Mouse (Mus musculus): ENCODE measurements at regions not wholly inside any gene's neighbourhood (a gene's known extent, or its start where the extent isn't known, plus 50 kb on each side); places are given as distances from the start of the nearest gene placed in this dataset.

DNA sequence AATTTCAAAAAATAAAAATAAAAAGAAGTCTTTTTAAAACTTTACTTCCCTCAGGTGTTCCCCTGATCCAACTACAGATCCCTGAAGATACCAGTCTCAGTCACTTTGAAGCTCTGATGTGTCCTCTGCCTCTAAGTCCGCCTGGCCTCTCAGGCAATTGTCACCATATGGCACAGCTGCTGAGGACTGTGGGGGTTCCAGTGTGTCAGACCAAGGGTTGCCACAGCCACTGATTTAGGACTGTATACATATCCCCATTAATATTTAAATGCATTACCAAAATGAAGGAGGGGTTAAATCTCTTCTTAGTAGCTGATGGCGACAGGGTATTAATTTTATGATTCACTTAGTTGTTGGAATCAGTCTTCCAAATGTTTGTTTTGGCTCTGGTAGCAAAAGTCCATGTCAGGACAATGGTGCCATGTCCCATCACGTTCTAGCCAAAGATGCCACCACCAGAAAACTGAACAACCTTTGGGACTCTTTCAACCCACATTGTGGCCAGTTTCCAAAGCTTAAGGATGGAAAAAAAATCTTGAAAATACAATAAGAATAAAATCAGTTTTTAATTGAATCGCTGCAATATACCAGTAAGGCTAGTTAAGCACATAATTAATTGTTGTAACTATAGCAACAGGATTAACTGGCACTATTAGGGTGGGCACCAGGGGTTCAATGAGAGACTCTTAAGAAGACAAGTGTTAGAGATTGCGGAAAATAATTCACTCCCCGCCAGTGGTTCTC is 62.5 kb downstream of the Arrdc4 start:
- no peak; the same call in 1 of the 2 replicates for ATAC-seq
- Histone ChIP-seq H3K9me3 (replicated peaks) (no peaks in the 10 kb centered on the region), H3K4me3 (no peak overlapping the region), H3K4me2 (no peak overlapping the region), H3K4me1 (peaks cover 21% of the 10 kb centered on the region), H3K27me3 (no peaks in the 10 kb centered on the region), H3K36me3 (ENCODE audit: poor library complexity, severe bottlenecking) (no peaks in the 10 kb centered on the region), H3K9ac (no peak overlapping the region), H3K27ac (no peak overlapping the region)
- WGBS = 45% methylated on average over 6 of the region's 6 CpGs

DNA sequence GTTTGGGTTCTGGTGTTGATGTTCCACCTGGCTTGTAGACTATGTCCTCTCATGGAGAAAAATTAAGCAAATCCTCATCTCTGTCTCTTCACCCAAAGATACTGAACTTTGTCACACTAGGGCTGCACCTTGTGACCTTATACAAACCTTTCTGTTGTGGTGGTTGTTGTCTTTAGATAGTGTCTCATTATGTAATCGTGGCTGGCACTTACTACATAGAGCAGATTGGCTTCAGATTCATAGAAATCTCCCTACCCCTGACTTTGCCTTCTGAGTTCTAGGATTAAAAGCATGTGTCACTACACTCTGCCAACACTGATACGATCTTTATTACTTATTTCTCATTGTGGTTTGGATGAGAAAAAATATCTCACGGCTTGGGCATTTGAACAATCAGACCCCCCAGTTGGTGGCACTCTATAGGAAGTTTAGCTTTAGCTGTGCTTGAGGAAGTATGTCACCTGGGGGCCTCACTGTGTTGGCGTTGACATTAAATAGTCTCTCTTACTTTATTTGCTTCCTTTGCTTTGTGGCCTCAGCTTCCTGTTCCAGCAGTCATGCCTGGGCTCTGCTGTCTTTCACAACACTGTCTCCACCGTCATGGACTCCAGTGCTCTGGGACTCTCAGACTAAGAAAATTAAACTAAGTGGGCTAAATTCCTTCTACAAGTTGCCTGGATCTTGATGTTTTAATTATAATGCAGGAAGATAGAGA is 66.0 kb downstream of the Arrdc4 start:
- 80% methylated on average over 5 of the region's 5 CpGs for WGBS
- no peaks in the 10 kb centered on the region for H3K36me3 ChIP-seq (ENCODE audit: poor library complexity, severe bottlenecking)
- H3K9ac ChIP-seq = no peak overlapping the region
- no peak overlapping the region for H3K27ac ChIP-seq
- no peaks in the 10 kb centered on the region for H3K9me3 ChIP-seq (replicated peaks)
- ATAC-seq = no peak
- peaks cover 35% of the 10 kb centered on the region for H3K4me1 ChIP-seq
- H3K27me3 ChIP-seq = no peaks in the 10 kb centered on the region
- H3K4me2 ChIP-seq = 0 out of 2 replicates have a peak overlapping the region, but pooled peaks have one; percentile 32
- no peak overlapping the region for H3K4me3 ChIP-seq

DNA sequence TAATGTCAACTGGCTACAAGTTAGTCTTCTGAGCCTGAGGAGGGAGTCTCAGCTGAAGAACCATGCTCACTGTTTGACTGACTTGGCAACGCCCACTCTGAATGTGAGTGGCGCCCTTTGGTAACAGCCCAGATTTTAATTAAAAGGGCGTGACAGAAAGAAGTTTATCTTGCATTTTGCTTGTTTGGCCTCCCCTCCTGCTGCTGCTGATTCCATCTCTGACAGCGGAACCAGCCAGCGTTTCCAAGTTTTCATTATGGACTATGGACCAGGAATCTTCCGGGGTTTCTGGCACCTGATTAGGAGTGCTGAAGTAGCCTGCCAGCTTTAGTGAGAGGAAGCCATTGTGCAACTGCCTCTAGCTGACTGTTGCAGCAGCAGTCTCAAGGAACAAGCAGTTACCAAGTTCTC is 66.7 kb downstream of the Arrdc4 start:
- WGBS = 45% methylated on average over 6 of the region's 6 CpGs
- Histone ChIP-seq H3K4me2 (peak overlapping the region; percentile 32; the same call in 1 of the 2 replicates), H3K36me3 (ENCODE audit: poor library complexity, severe bottlenecking) (no peaks in the 10 kb centered on the region), H3K27ac (no peak overlapping the region), H3K4me3 (no peak overlapping the region), H3K9ac (no peak overlapping the region), H3K4me1 (peaks cover 34% of the 10 kb centered on the region), H3K9me3 (replicated peaks) (no peaks in the 10 kb centered on the region), H3K27me3 (no peaks in the 10 kb centered on the region)
- ATAC-seq = peak; percentile 75

DNA sequence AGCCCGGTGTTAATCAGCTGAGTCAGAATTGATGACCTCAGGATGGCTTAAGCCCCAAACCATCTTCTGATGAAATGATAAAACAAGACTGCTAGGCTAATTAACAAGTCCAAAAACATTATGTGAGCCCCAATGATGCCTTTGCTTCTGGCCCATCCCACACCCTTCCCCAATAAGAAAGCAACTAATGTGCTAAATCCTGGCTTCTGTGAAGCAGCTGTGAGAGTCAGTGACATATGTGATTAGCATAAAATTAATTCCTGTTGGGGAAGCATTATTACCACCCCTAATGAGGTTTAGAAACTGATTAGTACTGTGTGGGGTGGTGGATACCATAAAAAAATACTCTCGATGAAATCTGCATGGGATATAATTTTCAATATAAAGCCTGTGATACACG is 69.3 kb downstream of the Arrdc4 start:
- peaks cover 23% of the 10 kb centered on the region for H3K4me1 ChIP-seq
- ATAC-seq = peak; percentile 68
- H3K9me3 ChIP-seq (replicated peaks) = no peaks in the 10 kb centered on the region
- H3K27me3 ChIP-seq = no peaks in the 10 kb centered on the region
- no peak overlapping the region for H3K27ac ChIP-seq
- 68% methylated on average over 3 of the region's 3 CpGs for WGBS
- no peak overlapping the region for H3K4me2 ChIP-seq
- H3K4me3 ChIP-seq = no peak overlapping the region
- H3K9ac ChIP-seq = no peak overlapping the region
- H3K36me3 ChIP-seq (ENCODE audit: poor library complexity, severe bottlenecking) = no peaks in the 10 kb centered on the region

DNA sequence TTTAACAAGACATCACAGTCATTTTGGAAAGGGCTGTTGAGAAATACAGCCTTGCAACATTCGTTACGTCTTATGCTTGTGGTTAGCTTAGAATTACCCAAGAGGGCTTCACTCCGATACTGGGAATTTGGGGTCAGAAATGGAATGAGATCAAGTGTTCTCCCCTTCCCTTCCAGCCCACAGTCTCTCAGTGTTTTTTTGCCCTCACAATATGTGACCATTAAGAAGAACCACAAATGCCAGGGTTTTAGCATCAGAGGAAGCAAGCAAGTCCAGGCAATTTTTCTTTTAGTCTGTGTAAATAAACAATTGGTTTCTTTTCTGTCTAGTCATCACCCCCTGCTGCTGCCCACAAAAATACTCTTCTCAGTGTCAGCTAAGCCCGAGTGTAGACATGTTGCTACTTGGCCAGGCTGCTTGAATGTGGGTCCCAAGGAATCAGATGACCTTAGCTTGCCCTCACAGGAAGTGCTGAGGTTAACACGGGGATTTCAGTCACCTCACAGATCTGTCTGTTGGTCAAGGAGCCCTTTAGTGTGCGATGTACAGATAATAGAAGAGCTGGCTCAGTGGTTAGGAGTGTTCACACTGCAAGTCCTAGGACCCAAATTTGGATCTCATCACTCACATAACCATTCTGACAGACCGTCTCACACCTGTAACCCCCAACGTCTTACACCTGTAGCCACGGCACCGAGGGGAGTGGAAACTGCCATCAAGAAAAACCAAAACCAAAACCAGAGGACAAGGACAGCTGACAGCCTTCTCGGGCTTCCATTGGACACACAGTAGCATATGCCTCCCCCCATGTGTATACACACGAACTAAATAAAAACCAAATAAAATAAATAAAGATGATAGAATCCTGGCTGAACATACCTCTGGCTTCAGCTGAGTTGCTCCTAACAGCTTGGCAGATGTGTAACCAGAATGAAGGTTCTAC is 81.0 kb downstream of the Arrdc4 start:
- H3K27me3 ChIP-seq = no peaks in the 10 kb centered on the region
- no peaks in the 10 kb centered on the region for H3K9me3 ChIP-seq (replicated peaks)
- H3K27ac ChIP-seq = no peak overlapping the region
- no peak overlapping the region for H3K4me3 ChIP-seq
- H3K4me2 ChIP-seq = no peak overlapping the region
- ATAC-seq = no peak
- 0 out of 2 replicates have a peak, but pooled peaks cover 4% of the 10 kb centered on the region for H3K4me1 ChIP-seq
- 71% methylated on average over 12 of the region's 12 CpGs for WGBS
- H3K36me3 ChIP-seq (ENCODE audit: poor library complexity, severe bottlenecking) = no peaks in the 10 kb centered on the region
- no peak overlapping the region for H3K9ac ChIP-seq

DNA sequence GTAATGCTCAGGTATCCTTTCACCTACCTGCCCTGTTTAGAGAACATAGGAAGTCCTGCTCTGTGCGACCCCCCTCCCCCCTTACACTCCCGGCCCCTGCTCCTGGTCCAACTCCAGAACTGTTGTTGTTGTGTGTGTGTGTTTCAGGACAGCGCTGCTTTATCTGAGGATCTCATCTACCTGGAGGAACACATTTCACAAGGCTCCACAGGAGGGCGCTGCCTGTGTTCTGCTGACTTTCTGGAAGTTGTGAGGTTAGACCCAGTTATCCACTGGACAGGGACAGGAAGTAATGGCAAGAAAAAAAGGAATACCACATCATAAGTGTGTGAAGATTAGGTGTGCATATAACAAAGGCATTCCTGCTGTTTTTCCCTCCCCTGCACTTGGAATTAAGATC is 81.8 kb downstream of the Arrdc4 start:
- Histone ChIP-seq H3K4me2 (no peak overlapping the region), H3K4me1 (0 out of 2 replicates have a peak, but pooled peaks cover 4% of the 10 kb centered on the region), H3K27me3 (no peaks in the 10 kb centered on the region), H3K27ac (no peak overlapping the region), H3K4me3 (no peak overlapping the region), H3K9me3 (replicated peaks) (no peaks in the 10 kb centered on the region), H3K9ac (no peak overlapping the region), H3K36me3 (ENCODE audit: poor library complexity, severe bottlenecking) (no peaks in the 10 kb centered on the region)
- WGBS = 59% methylated on average over 4 of the region's 4 CpGs
- no peak for ATAC-seq

DNA sequence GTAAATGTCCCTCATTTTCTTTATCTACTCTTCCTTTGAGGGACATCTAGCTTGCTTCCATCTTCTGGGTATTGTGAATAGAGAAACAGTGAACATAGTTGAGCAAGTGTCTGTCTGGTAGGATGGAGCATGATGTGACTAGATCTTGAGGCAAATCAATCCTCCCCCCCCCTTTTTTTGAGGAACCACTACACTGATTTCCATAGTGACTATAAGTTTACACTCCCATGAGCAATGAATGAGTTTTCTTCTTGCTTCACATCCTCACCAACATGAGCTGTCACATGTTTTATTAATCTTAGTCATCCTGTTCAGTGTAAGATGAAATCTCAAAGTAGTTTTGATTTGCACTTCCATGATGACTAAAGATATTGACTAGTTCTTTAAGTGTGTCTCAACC is 92.7 kb downstream of the Arrdc4 start:
- no peak overlapping the region for H3K9ac ChIP-seq
- ATAC-seq = no peak
- H3K4me1 ChIP-seq = no peaks in the 10 kb centered on the region
- no peak overlapping the region for H3K27ac ChIP-seq
- H3K27me3 ChIP-seq = no peaks in the 10 kb centered on the region
- no peaks in the 10 kb centered on the region for H3K9me3 ChIP-seq (replicated peaks)
- no peaks in the 10 kb centered on the region for H3K36me3 ChIP-seq (ENCODE audit: poor library complexity, severe bottlenecking)
- H3K4me2 ChIP-seq = no peak overlapping the region
- no peak overlapping the region for H3K4me3 ChIP-seq

DNA sequence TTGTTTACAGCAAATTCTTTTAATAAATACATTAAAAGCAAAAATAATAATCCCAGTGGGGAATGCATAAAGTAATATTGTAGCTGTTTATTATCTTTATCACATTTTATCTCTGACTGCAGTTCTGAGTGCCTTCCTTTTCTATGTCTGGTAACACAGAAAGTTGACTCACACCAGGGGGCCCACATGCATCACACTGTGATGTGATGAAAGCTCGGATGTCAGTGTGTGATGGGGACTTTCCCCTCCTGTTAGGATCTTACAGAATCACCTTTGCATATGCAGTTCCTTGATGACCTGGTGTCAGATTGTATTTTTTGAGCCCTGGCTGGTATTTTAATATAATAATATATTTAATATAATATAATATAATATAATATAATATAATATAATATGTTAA is 95.5 kb downstream of the Arrdc4 start:
- Histone ChIP-seq H3K4me1 (no peaks in the 10 kb centered on the region), H3K4me2 (no peak overlapping the region), H3K9me3 (replicated peaks) (no peaks in the 10 kb centered on the region), H3K4me3 (no peak overlapping the region), H3K9ac (no peak overlapping the region), H3K36me3 (ENCODE audit: poor library complexity, severe bottlenecking) (no peaks in the 10 kb centered on the region), H3K27ac (no peak overlapping the region), H3K27me3 (no peaks in the 10 kb centered on the region)
- ATAC-seq = no peak
- 72% methylated on average over 1 of the region's 1 CpGs for WGBS

DNA sequence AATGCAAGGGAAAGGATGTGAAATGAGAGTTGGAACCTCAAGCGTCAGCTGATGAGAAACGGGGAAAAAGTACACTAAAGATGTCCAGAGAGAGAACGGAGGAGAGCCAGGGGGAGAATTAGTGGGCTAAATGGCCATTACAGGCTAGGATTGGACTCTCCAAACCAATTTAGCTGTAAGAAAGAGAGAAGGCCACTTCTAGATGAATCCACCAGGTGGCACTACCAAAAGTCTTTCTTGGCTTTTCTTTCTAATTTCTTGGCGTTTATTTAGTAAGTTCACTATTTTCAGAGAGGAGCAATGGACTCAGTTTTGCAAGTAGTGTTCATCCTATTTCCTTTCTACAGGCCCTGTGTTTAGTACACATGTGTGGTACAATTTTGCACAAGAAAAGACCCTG is 97.6 kb downstream of the Arrdc4 start:
- H3K4me1 ChIP-seq = no peaks in the 10 kb centered on the region
- no peak for ATAC-seq
- WGBS = 74% methylated on average over 4 of the region's 4 CpGs
- H3K36me3 ChIP-seq (ENCODE audit: poor library complexity, severe bottlenecking) = no peaks in the 10 kb centered on the region
- H3K9ac ChIP-seq = no peak overlapping the region
- no peaks in the 10 kb centered on the region for H3K9me3 ChIP-seq (replicated peaks)
- H3K27ac ChIP-seq = no peak overlapping the region
- H3K27me3 ChIP-seq = no peaks in the 10 kb centered on the region
- H3K4me2 ChIP-seq = no peak overlapping the region
- no peak overlapping the region for H3K4me3 ChIP-seq

DNA sequence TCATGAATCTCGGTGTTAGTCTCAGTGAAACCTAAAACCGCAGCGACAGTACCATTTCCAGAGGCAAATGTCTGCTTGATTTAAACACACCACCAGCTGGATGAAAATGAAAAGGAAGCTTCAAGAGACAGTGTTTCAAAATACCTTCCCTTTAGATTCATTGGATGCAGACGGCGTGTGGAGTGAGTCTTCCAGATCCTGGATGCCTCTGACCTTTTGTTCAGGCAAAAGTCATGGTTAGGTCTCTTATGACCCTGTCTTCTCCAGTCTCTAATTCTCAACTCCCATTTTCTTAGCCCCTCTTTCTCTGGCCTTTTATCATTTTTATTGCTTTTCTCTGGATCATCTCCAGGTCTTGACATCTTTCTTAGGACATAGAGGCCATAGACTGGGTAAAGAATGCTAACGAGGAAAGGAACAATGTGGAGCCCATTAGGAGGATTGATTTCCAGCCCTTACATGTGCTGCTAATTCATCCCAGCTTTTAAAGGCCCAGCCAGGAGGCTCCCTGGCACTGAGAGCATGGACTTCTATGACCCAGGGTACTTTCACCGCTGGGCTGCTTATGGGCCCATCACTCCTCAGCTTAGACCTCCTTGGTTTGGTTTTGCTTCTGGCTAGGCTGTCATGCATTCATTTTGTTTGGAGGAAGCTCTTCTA is 111.4 kb downstream of the Arrdc4 start:
- Histone ChIP-seq H3K9me3 (replicated peaks) (no peaks in the 10 kb centered on the region), H3K4me1 (no peaks in the 10 kb centered on the region), H3K4me3 (no peak overlapping the region), H3K27ac (no peak overlapping the region), H3K36me3 (ENCODE audit: poor library complexity, severe bottlenecking) (no peaks in the 10 kb centered on the region), H3K27me3 (no peaks in the 10 kb centered on the region), H3K9ac (no peak overlapping the region), H3K4me2 (no peak overlapping the region)
- 78% methylated on average over 7 of the region's 7 CpGs for WGBS
- no peak for ATAC-seq

DNA sequence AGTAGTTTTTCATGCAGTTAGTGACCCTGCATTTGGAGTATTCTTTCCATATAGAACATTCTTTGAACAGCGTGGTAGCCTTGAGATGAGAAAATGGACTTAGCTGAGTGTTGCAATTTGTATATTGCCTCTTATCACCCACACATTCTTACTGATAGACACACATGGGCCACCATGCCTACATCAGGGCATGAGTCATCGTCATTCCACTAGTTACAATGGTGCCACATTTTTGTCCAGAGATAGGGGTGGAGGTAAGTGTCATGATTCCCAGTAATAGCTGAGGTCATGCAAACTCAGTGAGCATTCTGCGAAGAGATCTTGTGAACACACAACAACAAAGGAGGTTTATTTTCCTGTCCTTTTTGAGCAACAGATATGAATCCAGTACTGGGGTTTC is 128.0 kb downstream of the Arrdc4 start:
- H3K27ac ChIP-seq = no peak overlapping the region
- no peak overlapping the region for H3K4me3 ChIP-seq
- no peaks in the 10 kb centered on the region for H3K4me1 ChIP-seq
- H3K9me3 ChIP-seq (replicated peaks) = no peaks in the 10 kb centered on the region
- 96% methylated on average over 3 of the region's 3 CpGs for WGBS
- no peaks in the 10 kb centered on the region for H3K36me3 ChIP-seq (ENCODE audit: poor library complexity, severe bottlenecking)
- H3K9ac ChIP-seq = no peak overlapping the region
- H3K4me2 ChIP-seq = no peak overlapping the region
- H3K27me3 ChIP-seq = no peaks in the 10 kb centered on the region
- ATAC-seq = no peak

All from forebrain, embryonic 13.5 days (tissue).